Mouse (Mus musculus) neural tube, embryonic 12.5 days (tissue): ENCODE measurements around the gene Slc30a1. TPM values are rescaled to one million over a fixed set of nuclear protein-coding genes. Genes with fewer than 3 reads are reported as not detected.

Experiments used
- ATAC-seq: fragments of 200-750 bp; cut with Nextera tagmentation; 2 replicates; pipeline ENCODE4 v1.8.0; 2017; ENCODE audit warnings: low read depth, mild to moderate bottlenecking, moderate TSS enrichment, moderate library complexity; ENCODE audit not compliant: low FRiP score
- H3K27ac ChIP-seq: fragments of 300-500 bp; sonication (generic); 2 replicates; pipeline ENCODE4 v1.5.1; 2016
- H3K27me3 ChIP-seq: fragments of 300-500 bp; sonication (generic); replicated peaks from 2 replicates; pipeline ENCODE4 v1.6.1; 2016; ENCODE audit warnings: mild to moderate bottlenecking
- H3K36me3 ChIP-seq: fragments of 300-500 bp; sonication (generic); 2 replicates; pipeline ENCODE4 v1.6.1; 2016; ENCODE audit warnings: mild to moderate bottlenecking
- H3K4me1 ChIP-seq: fragments of 300-500 bp; sonication (generic); 2 replicates; pipeline ENCODE4 v1.6.1; 2016
- H3K4me2 ChIP-seq: fragments of 300-500 bp; sonication (generic); replicated peaks from 2 replicates; pipeline ENCODE4 v1.6.1; 2016; ENCODE audit warnings: mild to moderate bottlenecking
- H3K4me3 ChIP-seq: fragments of 300-500 bp; sonication (generic); 2 replicates; pipeline ENCODE4 v1.5.1; 2016
- H3K9ac ChIP-seq: fragments of 300-500 bp; sonication (generic); 2 replicates; pipeline ENCODE4 v1.6.1; 2016; ENCODE audit warnings: mild to moderate bottlenecking
- H3K9me3 ChIP-seq: fragments of 300-500 bp; sonication (generic); 2 replicates; pipeline ENCODE4 v1.6.1; 2016; ENCODE audit warnings: mild to moderate bottlenecking
- WGBS: fragments of 180-500 bp; shearing (Covaris S2); methylation state at CpG from one replicate; pipeline ENCODE4 v1.1.7; 2016; 5-methylcytosine and 5-hydroxymethylcytosine counted together
- polyA plus RNA-seq: library from polyadenylated mRNA; unstranded; fragments of >200 nt; fragmentation: Nextera tagmentation; extraction: Ambion mirVana; gene quantifications from 2 replicates; pipeline ENCODE4 v1.2.1, GENCODE M21; 2016

The Slc30a1 gene
- polyA plus RNA-seq, 1 experiment from 2014 or later: 4.7 TPM

- Histone ChIP-seq H3K9ac (no peak overlapping the region), H3K27me3 (no peaks in the 10 kb centered on the region), H3K9me3 (no peaks in the 10 kb centered on the region), H3K36me3 (no peaks in the 10 kb centered on the region), H3K4me1 (no peaks in the 10 kb centered on the region), H3K4me3 (no peak overlapping the region), H3K4me2 (no peak overlapping the region), H3K27ac (no peak overlapping the region)
- 69% methylated on average over 2 of the region's 2 CpGs for WGBS
- no peak for ATAC-seq
Measured at GRCm38 (mm10) chr1:191950611-191951010, 44.0 kb downstream of the Slc30a1 start.

- no peaks in the 10 kb centered on the region for H3K36me3 ChIP-seq
- H3K27ac ChIP-seq: no peak overlapping the region
- 86% methylated on average over 11 of the region's 11 CpGs for WGBS
- no peak for ATAC-seq
- no peak overlapping the region for H3K4me3 ChIP-seq
- no peak overlapping the region for H3K4me2 ChIP-seq
- H3K9ac ChIP-seq: no peak overlapping the region
- no peaks in the 10 kb centered on the region for H3K9me3 ChIP-seq
- H3K4me1 ChIP-seq: no peaks in the 10 kb centered on the region
- no peaks in the 10 kb centered on the region for H3K27me3 ChIP-seq
Measured at GRCm38 (mm10) chr1:191952733-191953335, 46.3 kb downstream of the Slc30a1 start.

DNA sequence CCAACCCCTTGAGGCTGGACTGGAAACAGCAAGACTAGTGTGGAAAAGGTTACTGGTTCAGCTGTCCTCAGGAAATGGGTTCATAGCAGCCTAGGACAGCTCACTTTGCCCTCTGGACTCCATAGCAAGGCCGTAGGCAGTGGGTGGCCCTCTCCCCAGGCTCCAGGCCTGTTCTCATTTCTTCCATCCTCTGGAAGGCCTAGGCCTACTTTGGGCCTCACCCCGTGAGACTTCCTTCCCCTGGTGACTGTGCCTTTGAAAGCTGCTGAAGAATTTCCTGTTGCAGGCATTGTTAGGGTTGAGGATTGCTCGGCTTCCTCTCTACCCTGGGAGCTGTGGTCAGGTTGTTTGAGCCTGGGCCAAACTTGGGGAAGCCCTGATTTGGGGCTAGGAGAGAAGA is 48.5 kb downstream of the Slc30a1 start:
- Histone ChIP-seq H3K9me3 (no peaks in the 10 kb centered on the region), H3K27me3 (no peaks in the 10 kb centered on the region), H3K4me1 (no peaks in the 10 kb centered on the region), H3K4me3 (no peak overlapping the region), H3K4me2 (no peak overlapping the region), H3K9ac (no peak overlapping the region), H3K36me3 (no peaks in the 10 kb centered on the region), H3K27ac (no peak overlapping the region)
- 71% methylated on average over 3 of the region's 3 CpGs for WGBS
- no peak for ATAC-seq

GRCm38 (mm10) chr1:191956261-191956660 is 49.7 kb downstream of the Slc30a1 start:
- no peaks in the 10 kb centered on the region for H3K9me3 ChIP-seq
- no peaks in the 10 kb centered on the region for H3K36me3 ChIP-seq
- no peak for ATAC-seq
- H3K9ac ChIP-seq: no peak overlapping the region
- H3K27me3 ChIP-seq: no peaks in the 10 kb centered on the region
- H3K27ac ChIP-seq: no peak overlapping the region
- H3K4me3 ChIP-seq: no peak overlapping the region
- no peak overlapping the region for H3K4me2 ChIP-seq
- 72% methylated on average over 3 of the region's 3 CpGs for WGBS
- H3K4me1 ChIP-seq: no peaks in the 10 kb centered on the region

GRCm38 (mm10) chr1:191956871-191957270 is 50.3 kb downstream of the Slc30a1 start:
- H3K27ac ChIP-seq: no peak overlapping the region
- no peaks in the 10 kb centered on the region for H3K27me3 ChIP-seq
- H3K36me3 ChIP-seq: no peaks in the 10 kb centered on the region
- H3K9me3 ChIP-seq: no peaks in the 10 kb centered on the region
- ATAC-seq: no peak
- H3K4me1 ChIP-seq: no peaks in the 10 kb centered on the region
- no peak overlapping the region for H3K4me3 ChIP-seq
- H3K4me2 ChIP-seq: no peak overlapping the region
- H3K9ac ChIP-seq: no peak overlapping the region
- 87% methylated on average over 2 of the region's 2 CpGs for WGBS

GRCm38 (mm10) chr1:191957321-191957720 is 50.8 kb downstream of the Slc30a1 start:
- Histone ChIP-seq H3K9ac (no peak overlapping the region), H3K4me2 (no peak overlapping the region), H3K27me3 (no peaks in the 10 kb centered on the region), H3K4me1 (no peaks in the 10 kb centered on the region), H3K36me3 (no peaks in the 10 kb centered on the region), H3K4me3 (no peak overlapping the region), H3K27ac (no peak overlapping the region), H3K9me3 (no peaks in the 10 kb centered on the region)
- WGBS: 97% methylated on average over 3 of the region's 3 CpGs
- no peak for ATAC-seq

- Histone ChIP-seq H3K27me3 (no peaks in the 10 kb centered on the region), H3K9me3 (no peaks in the 10 kb centered on the region), H3K9ac (no peak overlapping the region), H3K4me3 (no peak overlapping the region), H3K36me3 (no peaks in the 10 kb centered on the region), H3K4me1 (no peaks in the 10 kb centered on the region), H3K4me2 (no peak overlapping the region), H3K27ac (no peak overlapping the region)
- 55% methylated on average over 2 of the region's 2 CpGs for WGBS
- no peak for ATAC-seq
Measured at GRCm38 (mm10) chr1:191960946-191961345, 54.4 kb downstream of the Slc30a1 start.

Other genes with a start within 250 kb of the Slc30a1 start
- gene Lpgat1, start 188.9 kb upstream of the Slc30a1 start, polyA plus RNA-seq: 46.2 and 46.3 TPM in 2 replicates
- gene Nek2, start 85.3 kb upstream of the Slc30a1 start, polyA plus RNA-seq: 30.4 and 31.4 TPM in 2 replicates
- gene Rd3, start 70.6 kb downstream of the Slc30a1 start, polyA plus RNA-seq: 7.3 and 10.9 TPM in 2 replicates
- 5.0 and 5.2 TPM in 2 replicates for gene Traf5, start 185.8 kb downstream of the Slc30a1 start, polyA plus RNA-seq
- 25.2 and 28.8 TPM in 2 replicates for gene Rcor3, start 231.3 kb downstream of the Slc30a1 start, polyA plus RNA-seq